Mouse (Mus musculus) liver, adult 2 months (tissue): ENCODE measurements around the gene Kif26b.

Source experiments
- CTCF ChIP-seq: fragments of 200-500 bp; IDR thresholded peaks from 2 replicates; pipeline ENCODE4 v1.5.1; 2011; ENCODE audit warnings: low read depth, low read length, control low read depth
- POLR2A ChIP-seq: fragments of 200-500 bp; IDR thresholded peaks from 2 replicates; pipeline ENCODE4 v1.6.1; 2011; ENCODE audit warnings: low read length, control low read depth; ENCODE audit not compliant: insufficient read depth; ENCODE audit errors: extremely low read depth

DNA sequence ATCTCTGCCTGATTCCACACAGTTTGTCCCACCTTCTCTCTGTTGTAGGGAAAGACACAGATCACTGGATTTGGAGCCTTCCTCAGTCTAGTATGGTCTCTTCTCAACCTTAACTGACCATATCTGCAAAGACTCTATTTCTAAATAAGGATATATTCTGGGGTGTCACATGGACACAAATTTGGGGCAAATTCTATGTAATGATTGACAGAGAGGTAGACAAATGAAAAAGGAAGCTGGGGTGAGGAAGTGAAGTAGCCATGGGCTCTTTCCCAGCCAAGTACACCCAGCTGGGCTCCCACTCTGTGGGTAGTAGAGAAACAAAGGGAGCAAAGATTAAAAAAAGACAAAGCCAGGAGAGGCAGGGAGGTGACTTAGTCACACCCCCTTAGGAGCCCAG lies 158.0 kb downstream of the Kif26b start:
- TF ChIP-seq POLR2A (no peak), CTCF (no peak)
